Mouse (Mus musculus) kidney, postnatal 4 days (tissue): ENCODE measurements around the gene Klrb1b.
A peak's percentile ranks its signal among the peaks of the same experiment; 100 is the strongest.

Experiments used
- DNase-seq, 2 experiments: peaks; one replicate each; pipeline ENCODE4 v3.0.0; 2021; ENCODE audit warnings: mixed read lengths in 2 of 2

Gene Klrb1b

DNA sequence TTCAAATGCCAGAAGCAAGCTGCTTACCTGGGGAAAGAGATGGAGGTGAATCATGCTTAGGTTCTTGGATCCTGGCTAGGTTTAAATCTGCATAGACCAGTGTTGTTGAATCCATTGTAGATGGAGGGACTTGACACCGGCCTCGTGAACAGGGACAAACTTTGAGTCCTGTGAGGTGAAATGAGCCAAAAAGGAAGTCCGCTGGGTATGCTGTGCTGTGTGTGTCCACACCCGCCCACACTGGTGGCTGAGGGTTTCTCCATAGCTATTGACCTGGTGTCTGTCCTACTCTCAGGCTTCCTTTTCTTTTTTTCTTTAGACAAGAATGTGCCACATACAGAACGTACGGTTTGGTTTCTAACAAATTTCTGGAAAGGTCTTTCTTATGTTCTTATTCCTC is at the start of gene Klrb1b, which contains the start of gene Gm44511:
Klrb1b (minus strand) TSS at position 200 of the 400 bp plus-strand sequence.
Gm44511 (minus strand) TSS at position 184 of the 400 bp plus-strand sequence.
- DNase-seq = no peak

DNA sequence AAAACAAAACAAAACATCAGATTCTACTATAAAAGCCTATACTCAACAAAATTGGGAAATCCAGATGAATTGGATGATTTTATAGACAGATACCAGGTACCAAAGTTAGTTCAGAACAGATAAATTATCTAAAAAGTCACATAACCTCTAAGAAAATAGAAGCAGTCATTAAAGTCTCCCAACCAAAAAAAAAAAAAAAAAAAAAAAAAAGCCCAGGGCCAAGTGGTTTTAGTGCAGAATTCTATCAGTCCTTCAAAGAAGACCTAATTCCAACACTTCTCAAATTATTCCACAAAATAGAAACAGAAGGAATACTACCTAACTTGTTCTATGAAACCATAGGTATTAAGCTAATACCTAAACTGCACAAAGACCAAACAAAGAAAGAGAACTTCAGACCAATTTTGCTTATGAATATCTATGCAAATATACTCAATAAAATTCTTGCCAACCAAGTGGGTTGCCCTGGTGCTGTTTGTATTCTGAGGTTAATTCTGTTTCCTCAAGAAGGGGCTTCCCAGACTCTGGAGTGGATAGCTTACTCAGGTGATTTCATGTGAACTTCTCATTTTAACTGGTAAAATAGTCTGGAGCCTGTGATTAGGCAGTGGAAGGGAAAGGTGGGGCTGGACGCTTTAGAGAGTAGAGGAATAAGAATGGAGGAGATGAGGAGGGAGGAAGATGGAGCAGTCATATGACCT is 45.9 kb upstream of the Klrb1b start:
- DNase-seq = no peak

DNA sequence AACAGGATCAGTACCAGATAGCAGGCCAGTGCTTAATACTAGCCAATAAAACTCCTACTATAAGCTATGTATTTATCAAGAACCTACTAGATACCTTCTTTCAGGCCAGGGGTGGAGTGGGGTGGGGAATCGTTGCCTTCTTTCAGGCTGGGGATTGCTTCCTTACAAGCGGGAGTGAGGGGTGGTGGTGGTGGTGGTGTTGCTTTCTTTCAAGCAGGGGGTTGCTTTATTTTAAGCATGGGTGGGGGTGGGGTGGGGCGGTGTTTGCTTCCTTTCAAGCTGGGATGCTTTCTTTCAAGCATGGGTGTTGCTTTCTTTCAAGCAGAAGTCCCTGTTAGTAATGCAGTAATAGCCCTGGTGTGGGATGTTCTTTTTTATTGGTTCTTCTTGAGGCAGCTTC is 42.7 kb upstream of the Klrb1b start:
- no peak for DNase-seq

- DNase-seq = no peak
Observed at GRCm38 (mm10) chr6:128857976-128858375, 31.8 kb upstream of the Klrb1b start.

- DNase-seq = peak; percentile 86 to 90
Observed at GRCm38 (mm10) chr6:128856250-128856649, 30.1 kb upstream of the Klrb1b start.

DNA sequence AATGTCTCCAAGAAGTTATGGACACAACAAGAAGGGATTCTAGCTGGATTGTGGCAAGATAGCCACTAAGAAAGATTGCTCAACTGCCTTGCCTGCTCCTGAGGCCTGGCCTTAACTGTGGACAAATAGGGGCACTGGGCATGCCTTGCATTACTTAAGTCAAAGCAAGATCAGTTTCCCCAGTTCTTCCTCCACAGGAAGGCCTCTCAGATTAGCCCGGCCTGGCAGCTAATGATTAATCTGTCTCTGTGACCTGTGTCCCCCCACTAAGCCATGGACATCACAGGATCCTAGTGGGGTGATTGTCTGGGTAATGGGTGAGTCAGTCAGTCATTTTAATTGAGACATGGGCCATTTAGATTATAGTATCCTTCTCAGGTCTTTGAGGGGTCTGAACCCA is 29.3 kb upstream of the Klrb1b start:
- no peak for DNase-seq

GRCm38 (mm10) chr6:128854895-128855294 is 28.8 kb upstream of the Klrb1b start:
- DNase-seq = no peak

DNA sequence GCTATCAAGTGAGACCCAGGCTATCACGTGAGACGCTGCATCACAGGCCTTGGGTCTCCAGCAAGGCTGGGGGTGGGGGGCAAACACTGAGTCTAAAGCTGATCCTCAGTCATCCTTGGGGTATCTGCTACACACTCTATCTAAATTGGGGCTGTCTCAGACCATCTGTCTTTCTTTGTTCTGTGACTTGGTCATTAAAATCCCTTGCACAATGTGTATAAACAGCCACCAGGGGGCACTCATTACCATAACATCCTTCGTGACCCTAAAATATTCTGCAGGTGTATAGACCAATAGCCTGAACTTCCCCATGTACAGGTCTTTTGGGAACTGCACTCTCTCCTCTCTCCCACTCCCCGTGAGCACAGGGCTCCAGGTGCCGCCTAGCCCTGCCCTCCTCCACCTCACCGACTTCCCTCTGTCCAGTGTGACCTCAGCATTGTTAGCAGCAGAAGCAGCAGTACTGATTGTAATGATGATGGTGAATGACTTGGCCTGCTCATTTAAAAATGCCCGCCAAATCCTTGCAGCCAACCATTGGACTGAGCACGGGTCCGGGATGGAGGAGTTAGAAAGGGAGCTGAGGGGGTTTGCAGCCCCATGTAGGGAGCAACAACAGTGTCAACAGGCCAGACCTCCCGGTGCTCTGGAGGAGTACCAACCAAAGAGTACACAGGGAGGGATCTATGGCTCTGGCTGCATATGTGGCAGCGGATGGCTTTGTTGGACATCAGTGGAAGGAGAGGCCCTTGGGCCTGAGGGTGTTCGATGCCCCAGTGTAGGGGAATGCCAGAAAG is 28.1 kb upstream of the Klrb1b start:
- peak; percentile 79 to 84 for DNase-seq

DNA sequence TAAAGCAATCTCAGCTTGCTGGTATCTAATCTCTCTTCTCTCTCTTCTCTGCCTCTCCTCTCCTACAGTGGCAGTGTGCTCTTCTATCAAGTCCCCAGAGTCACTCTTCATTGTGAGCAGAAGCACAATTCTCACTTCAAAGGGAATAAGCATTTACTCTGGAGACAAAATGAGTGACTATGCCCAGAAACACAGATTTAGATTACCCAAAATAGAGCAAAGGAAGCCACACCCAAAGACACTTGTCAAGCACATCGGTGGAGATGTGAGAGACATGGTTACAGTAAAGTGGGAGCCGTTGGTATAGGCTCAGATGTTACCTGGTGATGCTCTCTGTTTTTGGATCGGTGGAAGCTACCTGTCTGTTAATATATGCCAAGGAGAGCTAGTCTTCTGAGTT is 26.6 kb upstream of the Klrb1b start:
- no peak for DNase-seq

GRCm38 (mm10) chr6:128851151-128851550 is 25.0 kb upstream of the Klrb1b start:
- no peak for DNase-seq

DNA sequence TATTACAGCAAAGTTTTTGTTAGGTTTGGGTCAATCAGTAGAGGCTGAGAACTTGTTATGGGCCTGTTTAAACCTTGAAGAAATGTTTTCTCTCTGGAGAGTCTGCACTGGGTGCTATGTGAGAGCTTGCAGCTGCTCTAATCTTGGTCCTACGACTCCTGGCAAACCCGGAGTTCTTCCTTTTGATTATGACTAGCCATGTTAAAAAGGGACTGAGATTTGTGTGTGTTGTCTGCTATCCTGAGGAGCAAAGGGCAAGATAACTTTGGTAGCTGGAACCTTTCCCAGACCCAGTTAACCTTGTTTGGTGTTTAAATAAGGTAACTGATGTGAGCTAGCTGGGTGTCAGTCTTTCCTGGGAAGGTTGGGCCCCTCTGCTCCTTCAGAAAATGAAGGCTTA is 24.5 kb upstream of the Klrb1b start:
- no peak for DNase-seq

- peak; percentile 75 to 77 for DNase-seq
Observed at GRCm38 (mm10) chr6:128849902-128850301, 23.8 kb upstream of the Klrb1b start.

GRCm38 (mm10) chr6:128847401-128847800 is 21.3 kb upstream of the Klrb1b start:
- DNase-seq = no peak

GRCm38 (mm10) chr6:128845998-128846542 is 19.9 kb upstream of the Klrb1b start:
- DNase-seq = no peak

GRCm38 (mm10) chr6:128845319-128845979 is 19.3 kb upstream of the Klrb1b start:
- DNase-seq = peak; percentile 93 to 94

DNA sequence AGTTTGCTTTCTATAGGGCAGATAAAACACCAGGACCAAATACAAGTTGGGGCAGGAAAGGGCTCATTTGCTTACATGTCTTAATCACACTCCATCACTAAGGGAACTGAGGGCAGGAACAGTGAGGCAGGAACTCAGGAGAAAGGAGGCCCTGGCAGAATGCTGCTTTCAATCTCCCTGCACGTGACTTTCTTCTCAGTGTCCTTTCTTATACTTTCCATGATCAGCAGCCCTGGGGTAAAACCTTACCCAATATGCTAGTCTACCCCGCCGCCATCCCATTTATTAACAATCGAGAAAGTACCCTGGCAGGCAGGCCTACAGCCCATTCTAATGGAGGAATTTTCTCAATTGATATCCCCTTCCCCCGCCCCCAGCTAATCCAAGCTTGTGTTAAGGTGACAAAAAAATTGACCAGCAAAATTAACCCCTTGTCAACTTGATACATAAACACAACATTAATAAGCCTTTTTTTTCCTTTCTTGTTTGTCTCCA is 18.5 kb upstream of the Klrb1b start:
- no peak for DNase-seq

DNA sequence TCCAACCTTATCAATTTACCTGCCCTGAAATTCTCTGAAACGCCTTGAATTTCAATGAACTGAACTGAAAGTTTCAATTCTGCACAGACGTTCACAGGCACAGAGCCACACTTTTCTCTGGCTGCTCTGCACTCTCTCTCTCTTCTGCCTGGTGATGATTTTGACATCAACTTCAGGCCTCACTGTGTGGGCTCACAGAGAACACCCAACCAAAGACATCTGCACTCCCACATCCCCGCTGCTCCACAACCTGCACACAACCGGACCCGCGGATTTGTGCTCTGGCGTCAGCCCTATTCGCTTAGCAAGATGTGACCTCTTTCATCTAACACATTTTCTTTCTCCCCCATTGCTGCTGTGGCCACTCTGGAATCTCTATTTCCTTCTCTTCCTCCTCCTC is 18.0 kb upstream of the Klrb1b start:
- DNase-seq = peak; percentile 17 to 35

GRCm38 (mm10) chr6:128843479-128843992 is 17.4 kb upstream of the Klrb1b start:
- DNase-seq = peak; percentile 77 to 85

GRCm38 (mm10) chr6:128842945-128843478 is 16.9 kb upstream of the Klrb1b start:
- peak; percentile 87 to 92 for DNase-seq

DNA sequence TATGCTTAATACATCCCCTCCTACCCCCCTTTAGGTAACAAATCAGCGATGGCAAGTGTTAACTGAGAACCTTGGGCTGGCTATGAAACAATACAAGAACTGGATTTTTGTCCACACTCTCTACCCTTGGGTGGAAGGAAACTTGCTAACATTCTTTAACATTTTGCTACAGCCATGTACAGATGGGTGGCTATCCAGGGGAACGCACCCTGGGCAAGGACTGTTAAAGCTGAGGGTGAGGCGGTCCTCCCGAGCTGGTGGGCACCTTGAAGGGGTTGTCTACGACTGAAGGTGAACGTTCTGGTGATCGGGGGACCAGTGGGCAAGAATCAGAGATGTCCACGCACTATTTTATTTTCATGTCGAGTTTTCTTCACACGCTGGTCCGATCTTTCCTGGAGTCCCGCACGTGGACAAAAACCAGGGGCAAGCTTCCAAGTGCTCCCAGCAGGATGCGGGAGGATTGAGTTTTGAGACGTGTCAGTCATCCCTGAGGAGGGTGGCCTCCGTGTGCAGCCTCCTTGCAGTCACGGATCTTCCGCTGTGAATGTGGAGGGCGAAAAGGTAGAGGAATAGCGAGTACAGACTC is 16.3 kb upstream of the Klrb1b start:
- no peak for DNase-seq

DNA sequence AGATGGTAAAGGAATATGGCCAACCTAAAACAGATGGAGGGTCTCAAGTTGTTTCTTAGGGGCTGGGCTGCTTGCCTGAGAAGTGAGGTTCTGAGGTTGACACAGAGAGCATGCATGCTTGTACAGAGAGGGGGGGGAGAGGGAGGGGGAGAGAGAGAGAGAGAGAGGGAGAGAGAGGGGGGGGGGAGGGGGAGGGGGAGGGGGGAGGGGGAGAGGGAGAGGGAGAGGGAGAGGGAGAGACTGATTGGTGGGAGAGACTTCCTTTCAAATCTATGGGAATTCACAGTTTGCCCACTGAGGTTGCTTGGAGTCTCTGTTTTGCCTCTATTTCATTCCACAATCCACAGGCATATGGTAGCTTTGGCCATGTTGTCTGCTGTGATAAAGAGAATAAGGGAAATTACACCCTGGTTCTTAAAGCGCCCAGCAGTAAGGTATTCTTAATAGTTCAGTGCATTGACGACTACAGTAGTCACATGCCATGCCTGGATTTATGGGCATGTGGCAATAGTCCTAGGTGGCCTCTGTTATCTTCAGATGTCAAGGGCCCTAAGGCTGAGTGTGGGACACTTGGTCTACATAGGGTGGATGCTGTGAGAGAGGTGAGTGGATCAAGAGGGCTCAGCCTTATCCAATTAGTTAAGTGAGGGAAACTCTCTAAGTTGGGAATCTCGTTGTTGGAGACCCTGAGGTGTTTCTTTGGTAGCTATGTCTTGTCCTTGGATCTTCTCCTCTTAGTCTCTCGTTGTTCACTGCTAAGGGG is 15.4 kb upstream of the Klrb1b start:
- no peak for DNase-seq
